Mouse (Mus musculus) thymus, postnatal 4 days (tissue): ENCODE results near the gene Rab20.
"Not testable (repeated sequence)": the region's sequence is repeated elsewhere in the genome, so short reads cannot be mapped to it uniquely, and the experiment has no call there.

Experiments
- DNase-seq: peaks from one replicate; pipeline ENCODE4 v3.0.0; 2021

The Rab20 gene

GRCm38 (mm10) chr8:11479591-11479990, 1.1 kb upstream of the Rab20 start:
- DNase-seq, result no peak

GRCm38 (mm10) chr8:11478807-11479527, 457 bp upstream of the Rab20 start:
- DNase-seq, result no peak

GRCm38 (mm10) chr8:11477178-11477553, 1.3 kb downstream of the Rab20 start:
- no peak for DNase-seq

GRCm38 (mm10) chr8:11476338-11477177, 2.0 kb downstream of the Rab20 start:
- DNase-seq, result peak; percentile 49

GRCm38 (mm10) chr8:11475876-11476275, 2.6 kb downstream of the Rab20 start:
- DNase-seq, result no peak

GRCm38 (mm10) chr8:11475397-11475796, 3.1 kb downstream of the Rab20 start:
- no peak for DNase-seq

GRCm38 (mm10) chr8:11473072-11473471, 5.4 kb downstream of the Rab20 start:
- DNase-seq, result no peak

- no peak for DNase-seq
Observed at GRCm38 (mm10) chr8:11471309-11471708, 7.2 kb downstream of the Rab20 start.

GRCm38 (mm10) chr8:11470694-11471093, 7.8 kb downstream of the Rab20 start:
- no peak for DNase-seq

- DNase-seq, result peak; percentile 72
Observed at GRCm38 (mm10) chr8:11469095-11469494, 9.4 kb downstream of the Rab20 start.

GRCm38 (mm10) chr8:11466528-11466927, 12.0 kb downstream of the Rab20 start:
- not testable (repeated sequence) for DNase-seq

- no peak for DNase-seq
Observed at GRCm38 (mm10) chr8:11465619-11466018, 12.9 kb downstream of the Rab20 start.

- DNase-seq, result no peak
Observed at GRCm38 (mm10) chr8:11464707-11464964, 13.9 kb downstream of the Rab20 start.

- DNase-seq, result no peak
Observed at GRCm38 (mm10) chr8:11463889-11464706, 14.4 kb downstream of the Rab20 start.

- DNase-seq, result no peak
Observed at GRCm38 (mm10) chr8:11463541-11463888, 15.0 kb downstream of the Rab20 start.

- DNase-seq, result no peak
Observed at GRCm38 (mm10) chr8:11462641-11463040, 15.9 kb downstream of the Rab20 start.

- no peak for DNase-seq
Observed at GRCm38 (mm10) chr8:11461847-11462246, 16.7 kb downstream of the Rab20 start.

- DNase-seq, result no peak
Observed at GRCm38 (mm10) chr8:11460934-11461333, 17.6 kb downstream of the Rab20 start.

GRCm38 (mm10) chr8:11459016-11459415, 19.5 kb downstream of the Rab20 start:
- DNase-seq, result no peak

GRCm38 (mm10) chr8:11457981-11458836, 20.3 kb downstream of the Rab20 start:
- no peak for DNase-seq

GRCm38 (mm10) chr8:11457278-11457677, 21.2 kb downstream of the Rab20 start:
- no peak for DNase-seq

GRCm38 (mm10) chr8:11454228-11454627, 24.3 kb downstream of the Rab20 start:
- no peak for DNase-seq

- DNase-seq, result no peak
Observed at GRCm38 (mm10) chr8:11452974-11453373, 25.5 kb downstream of the Rab20 start.
